Mouse (Mus musculus) forebrain, embryonic 12.5 days (tissue): Measurements from ENCODE around the gene Nefh. TPM values are rescaled to one million over a fixed set of nuclear protein-coding genes. Genes with fewer than 3 reads are reported as not detected.

ENCODE experiments used
- ATAC-seq: fragments of 200-750 bp; cut with Nextera tagmentation; 2 replicates; pipeline ENCODE4 v1.8.0; 2017; ENCODE audit warnings: moderate TSS enrichment; ENCODE audit not compliant: low FRiP score
- H3K27ac ChIP-seq: fragments of 300-500 bp; sonication (generic); 2 replicates; pipeline ENCODE4 v1.5.1; 2016; ENCODE audit warnings: mild to moderate bottlenecking
- H3K27me3 ChIP-seq: fragments of 300-500 bp; sonication (generic); 2 replicates; pipeline ENCODE4 v1.6.1; 2016; ENCODE audit warnings: mild to moderate bottlenecking
- H3K36me3 ChIP-seq: fragments of 300-500 bp; sonication (generic); replicated peaks from 2 replicates; pipeline ENCODE4 v1.6.1; 2016; ENCODE audit warnings: mild to moderate bottlenecking
- H3K4me1 ChIP-seq: fragments of 300-500 bp; sonication (generic); 2 replicates; pipeline ENCODE4 v1.6.1; 2016
- H3K4me2 ChIP-seq: fragments of 300-500 bp; sonication (generic); 2 replicates; pipeline ENCODE4 v1.6.1; 2016; ENCODE audit warnings: mild to moderate bottlenecking, moderate library complexity
- H3K4me3 ChIP-seq: fragments of 300-500 bp; sonication (generic); replicated peaks from 2 replicates; pipeline ENCODE4 v1.5.1; 2016; ENCODE audit warnings: mild to moderate bottlenecking
- H3K9ac ChIP-seq: fragments of 300-500 bp; sonication (generic); 2 replicates; pipeline ENCODE4 v1.6.1; 2016; ENCODE audit warnings: mild to moderate bottlenecking
- H3K9me3 ChIP-seq: fragments of 300-500 bp; sonication (generic); 2 replicates; pipeline ENCODE4 v1.6.1; 2016
- WGBS: fragments of 180-500 bp; shearing (Covaris S2); methylation state at CpG from one replicate; pipeline ENCODE4 v1.1.7; 2016; 5-methylcytosine and 5-hydroxymethylcytosine counted together
- polyA plus RNA-seq: library from polyadenylated mRNA; unstranded; fragments of >200 nt; fragmentation: Nextera tagmentation; extraction: Ambion mirVana; gene quantifications from 2 replicates; pipeline ENCODE4 v1.2.1, GENCODE M21; 2016

Gene Nefh
- 0.36 and 0.47 TPM in 2 replicates for polyA plus RNA-seq

- H3K4me2 ChIP-seq, result peak within 1 kb of the TSS; percentile 84
- H3K27me3 ChIP-seq, result peaks cover 86% of the 10 kb centered on the region
- no peaks in the 10 kb centered on the region for H3K36me3 ChIP-seq
- peaks cover 31% of the 10 kb centered on the region for H3K4me1 ChIP-seq
- H3K9me3 ChIP-seq, result no peaks in the 10 kb centered on the region
- H3K9ac ChIP-seq, result peak within 1 kb of the TSS; percentile 42
- ATAC-seq, result peak; percentile 61
- WGBS, result under 1% methylated on average over 25 of the region's 41 CpGs
- peak within 1 kb of the TSS; percentile 53 for H3K4me3 ChIP-seq
- H3K27ac ChIP-seq, result peak within 1 kb of the TSS; percentile 73
Observed at GRCm38 (mm10) chr11:4947813-4948174, at the start of gene Nefh. Gene Nefh (minus strand): TSS chr11:4948064.

- H3K9me3 ChIP-seq, result no peaks in the 10 kb centered on the region
- H3K4me1 ChIP-seq, result peaks cover 9% of the 10 kb centered on the region
- H3K9ac ChIP-seq, result no peak overlapping the region
- ATAC-seq, result no peak
- peaks cover 8% of the 10 kb centered on the region for H3K36me3 ChIP-seq
- WGBS, result 92% methylated on average over 5 of the region's 5 CpGs
- H3K4me3 ChIP-seq, result no peak overlapping the region
- no peak overlapping the region for H3K4me2 ChIP-seq
- H3K27me3 ChIP-seq, result no peaks in the 10 kb centered on the region
- H3K27ac ChIP-seq, result no peak overlapping the region
Observed at GRCm38 (mm10) chr11:4996621-4997199, 48.8 kb upstream of the Nefh start.

GRCm38 (mm10) chr11:4995676-4996075, 47.8 kb upstream of the Nefh start:
- 88% methylated on average over 3 of the region's 3 CpGs for WGBS
- Histone ChIP-seq H3K9ac (no peak overlapping the region), H3K4me2 (no peak overlapping the region), H3K27me3 (no peaks in the 10 kb centered on the region), H3K4me1 (peaks cover 9% of the 10 kb centered on the region), H3K4me3 (no peak overlapping the region), H3K27ac (no peak overlapping the region), H3K9me3 (no peaks in the 10 kb centered on the region), H3K36me3 (peaks cover 11% of the 10 kb centered on the region)
- ATAC-seq, result no peak

GRCm38 (mm10) chr11:4992471-4992870, 44.6 kb upstream of the Nefh start:
- WGBS, result 90% methylated on average over 2 of the region's 2 CpGs
- Histone ChIP-seq H3K27me3 (no peaks in the 10 kb centered on the region), H3K9ac (no peak overlapping the region), H3K4me3 (no peak overlapping the region), H3K36me3 (peaks cover 7% of the 10 kb centered on the region), H3K9me3 (no peaks in the 10 kb centered on the region), H3K4me2 (no peak overlapping the region), H3K27ac (no peak overlapping the region), H3K4me1 (peaks cover 10% of the 10 kb centered on the region)
- ATAC-seq, result no peak

GRCm38 (mm10) chr11:4989187-4989586, 41.3 kb upstream of the Nefh start:
- H3K9ac ChIP-seq, result no peak overlapping the region
- WGBS, result 85% methylated on average over 3 of the region's 3 CpGs
- H3K27me3 ChIP-seq, result no peaks in the 10 kb centered on the region
- no peak for ATAC-seq
- no peak overlapping the region for H3K4me3 ChIP-seq
- peaks cover 16% of the 10 kb centered on the region for H3K4me1 ChIP-seq
- no peak overlapping the region for H3K4me2 ChIP-seq
- H3K36me3 ChIP-seq, result 0 out of 2 replicates have a peak, but pooled peaks cover 3% of the 10 kb centered on the region
- no peak overlapping the region for H3K27ac ChIP-seq
- no peaks in the 10 kb centered on the region for H3K9me3 ChIP-seq

GRCm38 (mm10) chr11:4987487-4987852, 39.6 kb upstream of the Nefh start:
- Histone ChIP-seq H3K27me3 (no peaks in the 10 kb centered on the region), H3K4me3 (peak overlapping the region; percentile 79), H3K4me1 (peaks cover 20% of the 10 kb centered on the region), H3K9ac (peak overlapping the region; percentile 77), H3K4me2 (peak overlapping the region; percentile 90), H3K27ac (no peak overlapping the region), H3K36me3 (0 out of 2 replicates have a peak, but pooled peaks cover 3% of the 10 kb centered on the region), H3K9me3 (no peaks in the 10 kb centered on the region)
- 66% methylated on average over 11 of the region's 11 CpGs for WGBS
- no peak for ATAC-seq

- under 1% methylated on average over 62 of the region's 62 CpGs for WGBS
Observed at GRCm38 (mm10) chr11:4986695-4987486, 39.0 kb upstream of the Nefh start, which contains the start of gene Ap1b1. Gene Ap1b1 (plus strand): TSS chr11:4986824.

GRCm38 (mm10) chr11:4984799-4985198, 36.9 kb upstream of the Nefh start:
- WGBS, result 82% methylated on average over 3 of the region's 3 CpGs
- H3K36me3 ChIP-seq, result no peaks in the 10 kb centered on the region
- H3K9ac ChIP-seq, result no peak overlapping the region
- H3K27me3 ChIP-seq, result no peaks in the 10 kb centered on the region
- H3K4me2 ChIP-seq, result no peak overlapping the region
- H3K4me3 ChIP-seq, result no peak overlapping the region
- no peaks in the 10 kb centered on the region for H3K9me3 ChIP-seq
- no peak overlapping the region for H3K27ac ChIP-seq
- H3K4me1 ChIP-seq, result peaks cover 20% of the 10 kb centered on the region
- ATAC-seq, result no peak

More at GRCm38 (mm10) chr11:4986695-4987486, 39.0 kb upstream of the Nefh start, which contains the start of gene Ap1b1:
- Histone ChIP-seq H3K4me3 (peak within 1 kb of the TSS; percentile 79), H3K36me3 (0 out of 2 replicates have a peak, but pooled peaks cover 3% of the 10 kb centered on the region), H3K4me2 (peak within 1 kb of the TSS; percentile 90), H3K9ac (peak within 1 kb of the TSS; percentile 77), H3K27ac (0 out of 2 replicates have a peak within 1 kb of the TSS, but pooled peaks have one; percentile 20), H3K9me3 (no peaks in the 10 kb centered on the region), H3K27me3 (no peaks in the 10 kb centered on the region), H3K4me1 (peaks cover 20% of the 10 kb centered on the region)
- ATAC-seq, result peak; percentile 92

- no peaks in the 10 kb centered on the region for H3K27me3 ChIP-seq
- H3K9ac ChIP-seq, result no peak overlapping the region
- no peak for ATAC-seq
- no peaks in the 10 kb centered on the region for H3K9me3 ChIP-seq
- no peak overlapping the region for H3K27ac ChIP-seq
- no peaks in the 10 kb centered on the region for H3K36me3 ChIP-seq
- WGBS, result 4% methylated on average over 5 of the region's 5 CpGs
- no peak overlapping the region for H3K4me3 ChIP-seq
- H3K4me1 ChIP-seq, result peaks cover 20% of the 10 kb centered on the region
- peak overlapping the region; percentile 23; the same call in 1 of the 2 replicates for H3K4me2 ChIP-seq
Observed at GRCm38 (mm10) chr11:4984249-4984648, 36.4 kb upstream of the Nefh start.

GRCm38 (mm10) chr11:4983538-4983937, 35.7 kb upstream of the Nefh start:
- peaks cover 20% of the 10 kb centered on the region for H3K4me1 ChIP-seq
- H3K36me3 ChIP-seq, result no peaks in the 10 kb centered on the region
- no peak overlapping the region for H3K27ac ChIP-seq
- no peak for ATAC-seq
- 70% methylated on average over 2 of the region's 2 CpGs for WGBS
- no peak overlapping the region for H3K4me3 ChIP-seq
- H3K9ac ChIP-seq, result no peak overlapping the region
- no peaks in the 10 kb centered on the region for H3K27me3 ChIP-seq
- no peaks in the 10 kb centered on the region for H3K9me3 ChIP-seq
- H3K4me2 ChIP-seq, result no peak overlapping the region

- peaks cover 16% of the 10 kb centered on the region for H3K4me1 ChIP-seq
Observed at GRCm38 (mm10) chr11:4983010-4983409, 35.1 kb upstream of the Nefh start.

GRCm38 (mm10) chr11:4975623-4976022, 27.8 kb upstream of the Nefh start:
- H3K4me1 ChIP-seq, result 0 out of 2 replicates have a peak, but pooled peaks cover 3% of the 10 kb centered on the region
- no peaks in the 10 kb centered on the region for H3K9me3 ChIP-seq
- ATAC-seq, result 0 out of 2 replicates have a peak, but pooled peaks have one; percentile 55
- no peaks in the 10 kb centered on the region for H3K27me3 ChIP-seq
- H3K4me3 ChIP-seq, result peak overlapping the region; percentile 15; the same call in 1 of the 2 replicates
- H3K27ac ChIP-seq, result no peak overlapping the region
- WGBS, result 6% methylated on average over 14 of the region's 14 CpGs
- H3K9ac ChIP-seq, result no peak overlapping the region
- no peaks in the 10 kb centered on the region for H3K36me3 ChIP-seq
- peak overlapping the region; percentile 45 for H3K4me2 ChIP-seq

More at GRCm38 (mm10) chr11:4983010-4983409, 35.1 kb upstream of the Nefh start:
- H3K9me3 ChIP-seq, result no peaks in the 10 kb centered on the region
- H3K27me3 ChIP-seq, result no peaks in the 10 kb centered on the region
- no peak overlapping the region for H3K27ac ChIP-seq
- H3K4me3 ChIP-seq, result no peak overlapping the region
- H3K36me3 ChIP-seq, result no peaks in the 10 kb centered on the region
- H3K9ac ChIP-seq, result no peak overlapping the region
- no peak for ATAC-seq
- H3K4me2 ChIP-seq, result no peak overlapping the region
- 83% methylated on average over 3 of the region's 3 CpGs for WGBS
